Mouse (Mus musculus) lung, postnatal 0 days (tissue): ENCODE measurements at regions not wholly inside any gene's neighbourhood (a gene's known extent, or its start where the extent isn't known, plus 50 kb on each side); places are given as distances from the start of the nearest gene placed in this dataset.
A peak's percentile ranks its signal among the peaks of the same experiment; 100 is the strongest.

Experiments
- ATAC-seq: fragments of 200-750 bp; cut with Nextera tagmentation; 2 replicates; pipeline ENCODE4 v1.8.0; 2017; ENCODE audit warnings: moderate library complexity
- DNase-seq: peaks from one replicate; pipeline ENCODE4 v3.0.0-alpha.2; 2016; ENCODE audit warnings: low spot score
- H3K27ac ChIP-seq: fragments of 300-500 bp; sonication (generic); 2 replicates; pipeline ENCODE4 v1.5.1; 2014; ENCODE audit warnings: antibody characterized with exemption, mild to moderate bottlenecking, low read length, mixed read lengths
- H3K27me3 ChIP-seq: fragments of 300-500 bp; sonication (generic); replicated peaks from 2 replicates; pipeline ENCODE4 v1.6.1; 2014; ENCODE audit warnings: low read length, mixed read lengths; ENCODE audit not compliant: insufficient read depth
- H3K36me3 ChIP-seq: fragments of 300-500 bp; sonication (generic); 2 replicates; pipeline ENCODE4 v1.6.1; 2014; ENCODE audit warnings: low read length, mixed read lengths; ENCODE audit not compliant: insufficient read depth
- H3K4me1 ChIP-seq: fragments of 300-500 bp; sonication (generic); 2 replicates; pipeline ENCODE4 v1.6.1; 2014; ENCODE audit warnings: antibody characterized with exemption, low read depth, low read length, mixed read lengths; ENCODE audit not compliant: insufficient read depth
- H3K4me2 ChIP-seq: fragments of 300-500 bp; sonication (generic); replicated peaks from 2 replicates; pipeline ENCODE4 v1.6.1; 2014; ENCODE audit warnings: low read depth, mild to moderate bottlenecking, low read length, moderate library complexity, mixed read lengths
- H3K4me3 ChIP-seq: fragments of 300-500 bp; sonication (generic); 2 replicates; pipeline ENCODE4 v1.5.1; 2014; ENCODE audit warnings: low read depth, low read length
- H3K9ac ChIP-seq: fragments of 300-500 bp; sonication (generic); replicated peaks from 2 replicates; pipeline ENCODE4 v1.6.1; 2014; ENCODE audit warnings: low read depth, mild to moderate bottlenecking
- H3K9me3 ChIP-seq: fragments of 300-500 bp; sonication (generic); 2 replicates; pipeline ENCODE4 v1.6.1; 2016; ENCODE audit warnings: low read length, mixed read lengths
- CTCF ChIP-seq: IDR thresholded peaks from 2 replicates; pipeline ENCODE4 v1.5.1; 2016; ENCODE audit warnings: antibody characterized with exemption, mild to moderate bottlenecking
- EP300 ChIP-seq: IDR thresholded peaks from 2 replicates; pipeline ENCODE4 v1.6.1; 2016; ENCODE audit warnings: antibody characterized with exemption, mild to moderate bottlenecking, control low read depth
- WGBS: fragments of 180-500 bp; shearing (Covaris S2); extraction: QIAGEN DNeasy Blood & Tissue Kit; methylation state at CpG from one replicate; pipeline ENCODE4 v1.1.7; 2014; 5-methylcytosine and 5-hydroxymethylcytosine counted together

- Histone ChIP-seq H3K9ac (no peak overlapping the region), H3K27ac (no peak overlapping the region), H3K4me3 (no peak overlapping the region), H3K27me3 (no peaks in the 10 kb centered on the region), H3K9me3 (no peaks in the 10 kb centered on the region), H3K4me1 (no peaks in the 10 kb centered on the region), H3K36me3 (no peaks in the 10 kb centered on the region), H3K4me2 (no peak overlapping the region)
- ATAC-seq (no peak), DNase-seq (peak; percentile 17)
- 27% methylated on average over 1 of the region's 1 CpGs for WGBS
- TF ChIP-seq CTCF, result no peak
- TF ChIP-seq EP300, result no peak
These were observed 130.7 kb upstream of the Fggy start for GRCm38 (mm10) chr4:95426563-95426962.

- DNase-seq, result peak; percentile 32
- no peaks in the 10 kb centered on the region for H3K36me3 ChIP-seq
- no peak overlapping the region for H3K4me3 ChIP-seq
- H3K27me3 ChIP-seq, result no peaks in the 10 kb centered on the region
- H3K4me2 ChIP-seq, result no peak overlapping the region
- ATAC-seq, result 0 out of 2 replicates have a peak, but pooled peaks have one; percentile 14
- no peaks in the 10 kb centered on the region for H3K9me3 ChIP-seq
- H3K9ac ChIP-seq, result no peak overlapping the region
- peaks cover 11% of the 10 kb centered on the region; the same call in 1 of the 2 replicates for H3K4me1 ChIP-seq
- no peak overlapping the region for H3K27ac ChIP-seq
- no peak for TF ChIP-seq CTCF
- no peak for TF ChIP-seq EP300
- WGBS, result 19% methylated on average over 4 of the region's 4 CpGs
These were observed 122.8 kb upstream of the Fggy start for GRCm38 (mm10) chr4:95434543-95434942.

- Histone ChIP-seq H3K27ac (no peak overlapping the region), H3K9ac (no peak overlapping the region), H3K36me3 (no peaks in the 10 kb centered on the region), H3K27me3 (no peaks in the 10 kb centered on the region), H3K9me3 (no peaks in the 10 kb centered on the region), H3K4me3 (no peak overlapping the region), H3K4me1 (peaks cover 11% of the 10 kb centered on the region; the same call in 1 of the 2 replicates), H3K4me2 (no peak overlapping the region)
- TF ChIP-seq CTCF (no peak), EP300 (no peak)
- WGBS, result 38% methylated on average over 4 of the region's 4 CpGs
- ATAC-seq, result no peak
- DNase-seq, result peak; percentile 8
These were observed 122.2 kb upstream of the Fggy start for GRCm38 (mm10) chr4:95435080-95435479.

GRCm38 (mm10) chr4:95439834-95440233 is 117.5 kb upstream of the Fggy start:
- H3K27me3 ChIP-seq, result no peaks in the 10 kb centered on the region
- 14% methylated on average over 1 of the region's 1 CpGs for WGBS
- ATAC-seq, result no peak
- no peak overlapping the region for H3K27ac ChIP-seq
- no peaks in the 10 kb centered on the region for H3K36me3 ChIP-seq
- no peak overlapping the region for H3K4me2 ChIP-seq
- H3K9me3 ChIP-seq, result no peaks in the 10 kb centered on the region
- no peak overlapping the region for H3K9ac ChIP-seq
- H3K4me1 ChIP-seq, result 0 out of 2 replicates have a peak, but pooled peaks cover under 1% of the 10 kb centered on the region
- no peak for TF ChIP-seq EP300
- TF ChIP-seq CTCF, result no peak
- no peak for DNase-seq
- H3K4me3 ChIP-seq, result no peak overlapping the region

GRCm38 (mm10) chr4:95443854-95444811 is 113.2 kb upstream of the Fggy start:
- Histone ChIP-seq H3K4me2 (no peak overlapping the region), H3K27me3 (no peaks in the 10 kb centered on the region), H3K36me3 (no peaks in the 10 kb centered on the region), H3K4me3 (no peak overlapping the region), H3K27ac (no peak overlapping the region), H3K4me1 (no peaks in the 10 kb centered on the region), H3K9me3 (no peaks in the 10 kb centered on the region), H3K9ac (no peak overlapping the region)
- 29% methylated on average over 12 of the region's 12 CpGs for WGBS
- peak; percentile 68 for ATAC-seq
- peak; percentile 53 for DNase-seq
- TF ChIP-seq CTCF (no peak), EP300 (0 out of 2 replicates have a peak, but pooled peaks have one; percentile 22)

GRCm38 (mm10) chr4:95450286-95450685 is 107.0 kb upstream of the Fggy start:
- H3K9me3 ChIP-seq, result no peaks in the 10 kb centered on the region
- TF ChIP-seq EP300, result no peak
- TF ChIP-seq CTCF, result no peak
- H3K4me3 ChIP-seq, result no peak overlapping the region
- no peak overlapping the region for H3K27ac ChIP-seq
- H3K27me3 ChIP-seq, result no peaks in the 10 kb centered on the region
- 89% methylated on average over 1 of the region's 1 CpGs for WGBS
- DNase-seq, result no peak
- no peaks in the 10 kb centered on the region for H3K36me3 ChIP-seq
- no peak overlapping the region for H3K9ac ChIP-seq
- no peaks in the 10 kb centered on the region for H3K4me1 ChIP-seq
- no peak overlapping the region for H3K4me2 ChIP-seq
- no peak for ATAC-seq
